Mouse (Mus musculus): ENCODE results near the gene Wrap73.

DNA sequence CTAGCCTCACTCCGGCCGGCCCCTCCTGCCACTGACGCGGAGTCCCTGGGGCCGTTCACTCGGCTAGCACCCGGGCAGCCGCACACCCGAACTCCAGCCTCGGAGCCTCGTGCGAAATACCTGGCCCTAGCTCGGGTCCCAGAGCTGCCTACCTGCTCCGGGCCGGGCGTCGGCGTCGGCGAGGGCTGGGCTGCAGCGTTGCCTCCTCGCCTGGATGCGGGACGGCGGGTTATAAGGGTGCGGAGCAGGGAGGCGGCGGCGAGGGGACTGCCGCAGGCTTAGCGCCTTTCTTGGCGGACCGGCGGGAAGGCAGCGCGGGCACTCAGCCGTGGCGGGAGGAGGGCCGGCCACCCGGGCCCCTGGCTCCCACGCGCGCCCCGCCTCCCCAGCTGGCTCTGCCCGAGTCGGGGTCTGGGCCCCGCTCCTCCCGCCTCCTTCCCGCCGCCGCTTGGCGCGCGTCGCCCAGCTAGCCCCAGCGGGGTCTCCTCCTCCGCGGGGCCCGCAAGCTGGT is 2.4 kb upstream of the Wrap73 start:
- no peak for TF ChIP-seq POLR2A (IDR thresholded peaks at IDR 0.05; ENCODE audit: insufficient read depth, low read depth, low read length)
- TF ChIP-seq CTCF (IDR thresholded peaks at IDR 0.05), result no peak
